Mouse (Mus musculus) bone marrow macrophage, adult 2 months (primary cell): ENCODE measurements around the gene Prss46.

ENCODE experiments used
- CTCF ChIP-seq: IDR thresholded peaks from 2 replicates; pipeline ENCODE4 v1.5.1; 2012; ENCODE audit warnings: low read depth, mild to moderate bottlenecking, low read length, moderate library complexity
- POLR2A ChIP-seq: IDR thresholded peaks from 2 replicates; pipeline ENCODE4 v1.6.1; 2012; ENCODE audit warnings: mild to moderate bottlenecking, low read depth, low read length, borderline replicate concordance

DNA sequence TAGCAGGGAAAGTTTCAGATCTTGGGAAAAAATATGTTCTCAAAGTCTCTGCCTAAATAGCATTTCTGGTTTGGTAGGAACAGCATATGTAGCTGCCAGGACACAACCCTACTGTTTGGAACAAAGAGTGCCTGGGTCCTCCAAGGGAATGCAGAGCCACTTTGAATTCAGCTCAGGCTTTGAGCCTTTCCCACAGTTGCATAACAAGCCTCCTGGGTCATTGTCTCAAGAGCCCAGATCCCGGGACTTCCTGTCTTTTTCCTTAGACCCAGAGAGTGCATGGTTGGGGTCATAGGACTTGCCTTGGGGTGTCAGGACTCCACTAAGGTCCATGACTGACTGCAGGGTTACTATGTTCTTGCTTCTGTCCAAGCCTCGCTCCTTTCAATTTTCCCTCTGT, 8.2 kb upstream of the Prss46 start:
- TF ChIP-seq POLR2A (no peak), CTCF (no peak)
